Mouse (Mus musculus): ENCODE results near the gene Slfnl1. TPM values are rescaled to one million over a fixed set of nuclear protein-coding genes. Genes with fewer than 3 reads are reported as not detected.

The Slfnl1 gene
- polyA plus RNA-seq, 1 experiment from 2014 or later: not detected

DNA sequence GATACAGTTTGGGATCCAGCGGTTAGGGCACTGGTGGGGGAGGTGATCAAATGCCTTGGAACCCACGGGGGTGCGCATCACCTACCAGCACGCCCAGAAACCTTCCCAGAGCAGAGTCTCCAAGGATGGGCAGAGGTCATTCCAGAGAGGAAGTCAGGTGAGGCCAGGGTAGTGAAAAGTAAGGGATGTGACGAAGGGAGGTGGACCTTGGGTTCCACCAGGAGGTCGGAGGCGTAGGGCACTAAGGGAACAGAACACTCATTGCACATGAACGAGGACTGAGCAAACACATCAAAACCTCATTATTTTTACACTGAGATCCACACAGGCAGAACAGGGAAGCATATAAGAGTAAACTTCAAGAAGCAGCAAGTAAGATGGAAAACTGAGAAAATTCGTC, 49.7 kb downstream of the Slfnl1 start:
- Histone ChIP-seq H3K4me1 (replicated peaks) (peaks cover 14% of the 10 kb centered on the region), H3K4me2 (no peak overlapping the region), H3K9ac (peak overlapping the region; percentile 29; the same call in 1 of the 2 replicates), H3K9me3 (replicated peaks) (no peaks in the 10 kb centered on the region), H3K4me3 (replicated peaks) (no peak overlapping the region), H3K27me3 (0 out of 2 replicates have a peak, but pooled peaks cover 4% of the 10 kb centered on the region), H3K36me3 (no peaks in the 10 kb centered on the region), H3K27ac (no peak overlapping the region)
- DNase-seq (no peak), ATAC-seq (ENCODE audit: low read depth) (no peak)
- WGBS (ENCODE audit: insufficient replicate concordance): 74% methylated on average over 9 of the region's 9 CpGs

Other genes with a start within 250 kb of the Slfnl1 start
- gene Foxo6, start 244.9 kb upstream of the Slfnl1 start, polyA plus RNA-seq (2015; fragmentation: Nextera tagmentation; extraction: Ambion mirVana): not detected in 2 replicates
- gene Scmh1, start 127.0 kb upstream of the Slfnl1 start, polyA plus RNA-seq (2015; fragmentation: Nextera tagmentation; extraction: Ambion mirVana): 12.8 and 13.3 TPM in 2 replicates
- 50.2 and 58.5 TPM in 2 replicates for gene Ctps, start 38.0 kb downstream of the Slfnl1 start, polyA plus RNA-seq (2015; fragmentation: Nextera tagmentation; extraction: Ambion mirVana)
- not detected in 2 replicates for gene Gm8439, start 56.5 kb downstream of the Slfnl1 start, polyA plus RNA-seq (2015; fragmentation: Nextera tagmentation; extraction: Ambion mirVana)
- gene Cited4, start 134.3 kb downstream of the Slfnl1 start, polyA plus RNA-seq (2015; fragmentation: Nextera tagmentation; extraction: Ambion mirVana): 124 and 128 TPM in 2 replicates
- 0.08 and 0.10 TPM in 2 replicates for gene Kcnq4, start 216.4 kb downstream of the Slfnl1 start, polyA plus RNA-seq (2015; fragmentation: Nextera tagmentation; extraction: Ambion mirVana)

Data from liver, embryonic 13.5 days (tissue).